Mouse (Mus musculus) testis, adult 2 months (tissue): ENCODE measurements around the gene Scrg1. TPM values are rescaled to one million over a fixed set of nuclear protein-coding genes. Genes with fewer than 3 reads are reported as not detected.

Experiments used
- H3K27ac ChIP-seq: fragments of 200-500 bp; 2 replicates; pipeline ENCODE4 v1.5.1; 2012; ENCODE audit warnings: low read depth, low read length; ENCODE audit not compliant: control insufficient read depth, insufficient read depth
- H3K27me3 ChIP-seq: fragments of 200-500 bp; 2 replicates; pipeline ENCODE4 v1.6.1; 2012; ENCODE audit warnings: mild to moderate bottlenecking, low read length, moderate library complexity; ENCODE audit not compliant: control insufficient read depth, insufficient read depth
- H3K36me3 ChIP-seq: fragments of 200-500 bp; 2 replicates; pipeline ENCODE4 v1.6.1; 2012; ENCODE audit warnings: mild to moderate bottlenecking, low read length; ENCODE audit not compliant: control insufficient read depth, insufficient read depth
- H3K4me1 ChIP-seq: fragments of 200-500 bp; 2 replicates; pipeline ENCODE4 v1.6.1; 2012; ENCODE audit warnings: low read length; ENCODE audit not compliant: control insufficient read depth, insufficient read depth
- H3K4me3 ChIP-seq: fragments of 200-500 bp; 2 replicates; pipeline ENCODE4 v1.5.1; 2012; ENCODE audit warnings: low read depth, mild to moderate bottlenecking, low read length, moderate library complexity, mixed read lengths; ENCODE audit not compliant: control insufficient read depth
- CTCF ChIP-seq: fragments of 200-500 bp; IDR thresholded peaks from 2 replicates; pipeline ENCODE4 v1.5.1; 2012; ENCODE audit warnings: low read depth, mild to moderate bottlenecking, inconsistent platforms, low read length, moderate library complexity; ENCODE audit not compliant: control insufficient read depth, insufficient read depth, insufficient replicate concordance
- POLR2A ChIP-seq: fragments of 200-500 bp; IDR thresholded peaks from 2 replicates; pipeline ENCODE4 v1.6.1; 2012; ENCODE audit warnings: low read depth, mild to moderate bottlenecking, inconsistent platforms, low read length, moderate library complexity; ENCODE audit not compliant: control insufficient read depth
- polyA plus RNA-seq: library from polyadenylated mRNA; depleted of rRNA; stranded (reverse); fragments of >200 nt; gene quantifications from 2 replicates; pipeline ENCODE4 v1.2.3, GENCODE M21; 2012

The Scrg1 gene
- polyA plus RNA-seq, 1 experiment: not detected

DNA sequence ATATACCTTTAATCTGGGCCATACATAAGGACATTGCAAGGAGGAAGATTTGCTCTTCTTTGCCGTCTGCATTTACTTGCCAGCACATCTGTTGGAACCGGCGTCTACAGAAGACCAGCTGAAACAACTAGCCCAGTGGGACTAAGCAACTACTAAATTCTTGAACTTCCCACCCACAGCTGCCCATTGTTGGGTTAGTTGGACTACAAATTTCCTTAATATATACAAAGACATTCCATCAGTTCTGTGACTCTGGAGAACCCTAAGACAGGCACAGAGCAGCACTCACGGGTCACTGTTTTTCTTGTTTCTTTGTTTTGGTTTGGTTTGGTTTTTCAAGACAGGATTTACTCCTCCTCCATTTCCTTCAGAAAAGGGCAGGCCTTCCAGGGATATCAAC, 24.9 kb downstream of the Scrg1 start:
- TF ChIP-seq CTCF (no peak), POLR2A (no peak)
- Histone ChIP-seq H3K4me3 (no peak overlapping the region), H3K4me1 (no peaks in the 10 kb centered on the region), H3K27me3 (no peaks in the 10 kb centered on the region), H3K36me3 (no peaks in the 10 kb centered on the region), H3K27ac (no peak overlapping the region)

DNA sequence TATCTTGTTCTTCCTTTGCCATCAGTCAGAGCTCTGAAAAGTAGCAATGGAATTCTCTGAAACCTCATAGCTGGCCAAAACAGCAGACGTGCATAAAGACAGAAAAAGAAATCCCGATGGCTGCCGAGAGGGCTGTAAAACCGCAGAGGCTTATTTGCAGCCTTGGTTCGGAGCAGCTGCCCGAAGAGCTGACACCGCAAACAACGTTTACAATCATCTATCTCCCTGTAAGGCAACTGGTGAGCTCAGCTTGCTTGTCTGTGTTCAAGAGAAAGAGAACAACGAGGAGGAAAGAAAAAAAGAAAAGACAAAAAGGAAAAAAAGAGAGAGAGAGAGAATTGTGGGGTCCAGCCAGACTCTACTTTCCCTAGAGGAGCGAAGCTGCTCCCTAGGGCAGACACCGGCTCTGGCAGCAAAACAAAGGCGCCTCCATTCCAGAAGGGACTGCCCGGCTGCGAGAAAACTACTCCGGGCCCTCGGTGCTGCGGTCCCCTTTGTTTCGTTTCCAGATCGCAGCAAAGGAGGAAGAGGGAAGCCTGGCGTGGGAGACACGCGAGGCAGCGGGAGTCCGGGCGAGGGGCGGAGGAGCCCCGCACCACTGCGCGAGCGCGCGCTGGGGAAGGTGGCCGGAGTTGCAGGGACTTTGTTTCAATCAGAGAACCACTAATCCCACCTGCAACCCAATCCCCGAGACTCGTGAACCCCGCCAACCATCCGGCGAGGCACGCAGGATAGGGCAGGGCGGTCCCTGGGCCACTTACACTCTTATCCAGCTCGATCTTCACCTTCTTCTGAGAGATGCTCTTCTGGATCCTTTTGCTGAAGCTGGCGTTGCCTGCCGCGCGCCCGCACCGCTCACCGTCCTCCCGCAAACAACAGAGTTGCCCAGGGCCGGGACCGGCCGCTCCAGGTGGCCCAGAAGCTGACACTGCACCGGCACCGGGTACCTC, 31.0 kb downstream of the Scrg1 start:
- H3K27me3 ChIP-seq: no peaks in the 10 kb centered on the region
- TF ChIP-seq CTCF (no peak), POLR2A (no peak)
- H3K4me3 ChIP-seq: peak overlapping the region; percentile 91
- peak overlapping the region; percentile 94 for H3K27ac ChIP-seq
- H3K36me3 ChIP-seq: no peaks in the 10 kb centered on the region
- H3K4me1 ChIP-seq: peaks cover 8% of the 10 kb centered on the region

DNA sequence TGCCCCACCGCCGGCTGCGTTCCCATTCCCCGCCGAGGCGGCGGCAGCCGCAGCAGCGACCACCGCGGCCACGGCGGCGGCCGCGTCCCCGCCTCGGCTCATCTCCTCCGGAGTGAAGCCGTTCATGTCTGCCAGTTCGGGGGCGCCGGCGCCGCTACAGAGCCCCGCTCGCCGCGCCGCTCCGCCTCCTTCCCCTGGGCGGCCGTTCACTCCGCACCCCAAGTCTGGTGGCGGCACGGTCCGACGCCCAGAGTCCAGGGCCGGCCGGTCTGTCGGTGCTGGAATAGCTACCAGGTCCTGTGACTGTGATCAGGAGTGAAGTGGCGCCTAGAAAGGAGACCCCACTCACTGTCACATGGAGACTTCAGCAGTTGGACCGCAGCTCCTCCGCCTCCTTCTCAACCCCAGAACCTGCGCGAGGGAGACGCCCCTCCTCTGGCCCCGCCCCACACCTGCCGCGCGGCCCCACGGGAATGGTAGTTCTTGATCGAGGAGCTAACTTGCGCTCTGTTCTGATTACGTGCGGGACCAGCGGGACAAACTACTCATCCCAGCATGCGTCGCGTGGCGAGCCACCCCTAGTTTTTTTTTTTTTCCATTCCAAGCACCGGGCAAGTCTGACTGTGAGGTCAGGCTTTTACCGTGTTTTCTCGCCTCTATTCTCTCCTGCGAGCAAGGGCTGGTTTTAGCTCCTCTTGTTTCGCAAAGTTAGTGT, 31.9 kb downstream of the Scrg1 start, which contains the start of gene Sap30:
TSS of gene Sap30 (minus strand) at position 420 of the 715 bp plus-strand sequence.
- Histone ChIP-seq H3K4me3 (peak within 1 kb of the TSS; percentile 91), H3K27me3 (no peaks in the 10 kb centered on the region), H3K36me3 (no peaks in the 10 kb centered on the region), H3K27ac (peak within 1 kb of the TSS; percentile 94), H3K4me1 (peaks cover 8% of the 10 kb centered on the region)
- peak; percentile 90 for TF ChIP-seq POLR2A
- no peak for TF ChIP-seq CTCF

- H3K4me1 ChIP-seq: peaks cover 8% of the 10 kb centered on the region
- H3K27ac ChIP-seq: peak overlapping the region; percentile 66
- no peaks in the 10 kb centered on the region for H3K27me3 ChIP-seq
- TF ChIP-seq CTCF (0 out of 2 replicates have a peak, but pooled peaks have one; percentile 0), POLR2A (no peak)
- H3K4me3 ChIP-seq: peak overlapping the region; percentile 85
- H3K36me3 ChIP-seq: no peaks in the 10 kb centered on the region
These were observed 32.6 kb downstream of the Scrg1 start for GRCm38 (mm10) chr8:57488312-57488765.

GRCm38 (mm10) chr8:57489366-57489765, 33.6 kb downstream of the Scrg1 start:
- Histone ChIP-seq H3K36me3 (no peaks in the 10 kb centered on the region), H3K4me3 (no peak overlapping the region), H3K27me3 (no peaks in the 10 kb centered on the region), H3K27ac (no peak overlapping the region), H3K4me1 (peaks cover 8% of the 10 kb centered on the region)
- no peak for TF ChIP-seq POLR2A
- TF ChIP-seq CTCF: no peak

- no peak for TF ChIP-seq POLR2A
- TF ChIP-seq CTCF: no peak
- peaks cover 8% of the 10 kb centered on the region for H3K4me1 ChIP-seq
- no peak overlapping the region for H3K4me3 ChIP-seq
- H3K36me3 ChIP-seq: no peaks in the 10 kb centered on the region
- no peaks in the 10 kb centered on the region for H3K27me3 ChIP-seq
- H3K27ac ChIP-seq: no peak overlapping the region
These were observed 34.2 kb downstream of the Scrg1 start for GRCm38 (mm10) chr8:57489896-57490295.

DNA sequence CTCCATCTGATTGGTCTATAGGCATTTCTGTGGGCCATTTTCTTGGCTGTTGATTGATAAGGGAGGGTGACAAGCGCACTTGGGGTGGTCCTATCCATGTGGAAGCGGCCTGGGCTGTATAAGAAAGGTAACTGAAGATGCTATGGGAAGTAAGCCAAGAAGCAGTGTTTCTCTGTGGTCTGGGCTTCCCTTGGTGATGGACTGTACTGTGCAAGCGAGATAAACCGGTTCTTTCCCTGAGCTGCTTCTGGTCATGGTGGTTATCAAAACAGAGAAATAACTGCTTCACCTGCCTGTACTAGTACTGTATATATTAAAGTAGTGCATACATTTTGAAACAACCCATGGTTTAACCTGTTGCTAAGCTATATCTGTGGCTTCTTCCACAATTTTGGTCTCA, 36.1 kb downstream of the Scrg1 start:
- H3K36me3 ChIP-seq: no peaks in the 10 kb centered on the region
- TF ChIP-seq POLR2A: no peak
- no peak for TF ChIP-seq CTCF
- peaks cover 6% of the 10 kb centered on the region for H3K4me1 ChIP-seq
- H3K27ac ChIP-seq: no peak overlapping the region
- no peak overlapping the region for H3K4me3 ChIP-seq
- H3K27me3 ChIP-seq: no peaks in the 10 kb centered on the region
